Mouse (Mus musculus): ENCODE results near the gene Ctnnd2. TPM values are rescaled to one million over a fixed set of nuclear protein-coding genes. Genes with fewer than 3 reads are reported as not detected.

Gene Ctnnd2
- polyA plus RNA-seq, 1 experiment from 2014 or later, result 61.2 TPM

DNA sequence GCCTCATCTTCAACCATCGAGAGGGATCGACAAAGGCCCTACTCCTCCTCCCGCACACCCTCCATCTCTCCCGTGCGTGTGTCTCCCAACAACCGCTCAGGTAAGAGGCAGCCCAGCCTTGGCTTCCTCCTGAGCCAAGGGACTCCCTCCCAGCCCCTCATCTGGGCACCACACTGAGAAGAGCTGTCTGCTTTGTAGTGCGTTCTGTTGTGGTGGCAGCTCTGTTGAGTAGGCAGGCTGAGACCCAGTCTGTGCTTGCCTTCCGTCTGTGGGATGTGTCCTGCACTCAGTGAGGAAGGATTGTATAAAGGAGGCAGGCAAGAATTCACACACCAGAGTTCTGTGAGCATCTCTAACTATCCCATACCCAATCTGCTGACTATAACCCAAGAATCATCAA, 832.6 kb downstream of the Ctnnd2 start:
- no peak overlapping the region for H3K9ac ChIP-seq (replicated peaks; ENCODE audit: low read length)
- DNase-seq (no peak), ATAC-seq (ENCODE audit: low FRiP score, low TSS enrichment) (no peak)
- H3K27ac ChIP-seq (replicated peaks; ENCODE audit: low read depth, low read length), result no peak overlapping the region
- no peak overlapping the region for H3K4me3 ChIP-seq (replicated peaks; ENCODE audit: low read depth, low read length)
- 82% methylated on average over 8 of the region's 8 CpGs for WGBS
- no peaks in the 10 kb centered on the region for H3K27me3 ChIP-seq (ENCODE audit: control insufficient read depth, insufficient read depth, low read length)
- H3K9me3 ChIP-seq (ENCODE audit: control insufficient read depth, low read length), result no peaks in the 10 kb centered on the region
- no peak overlapping the region for H3K4me2 ChIP-seq (ENCODE audit: low read length)
- no peaks in the 10 kb centered on the region for H3K4me1 ChIP-seq (ENCODE audit: control insufficient read depth, insufficient read depth, low read length)
- H3K36me3 ChIP-seq (ENCODE audit: control insufficient read depth, insufficient read depth, low read length), result 0 out of 2 replicates have a peak, but pooled peaks cover 3% of the 10 kb centered on the region

DNA sequence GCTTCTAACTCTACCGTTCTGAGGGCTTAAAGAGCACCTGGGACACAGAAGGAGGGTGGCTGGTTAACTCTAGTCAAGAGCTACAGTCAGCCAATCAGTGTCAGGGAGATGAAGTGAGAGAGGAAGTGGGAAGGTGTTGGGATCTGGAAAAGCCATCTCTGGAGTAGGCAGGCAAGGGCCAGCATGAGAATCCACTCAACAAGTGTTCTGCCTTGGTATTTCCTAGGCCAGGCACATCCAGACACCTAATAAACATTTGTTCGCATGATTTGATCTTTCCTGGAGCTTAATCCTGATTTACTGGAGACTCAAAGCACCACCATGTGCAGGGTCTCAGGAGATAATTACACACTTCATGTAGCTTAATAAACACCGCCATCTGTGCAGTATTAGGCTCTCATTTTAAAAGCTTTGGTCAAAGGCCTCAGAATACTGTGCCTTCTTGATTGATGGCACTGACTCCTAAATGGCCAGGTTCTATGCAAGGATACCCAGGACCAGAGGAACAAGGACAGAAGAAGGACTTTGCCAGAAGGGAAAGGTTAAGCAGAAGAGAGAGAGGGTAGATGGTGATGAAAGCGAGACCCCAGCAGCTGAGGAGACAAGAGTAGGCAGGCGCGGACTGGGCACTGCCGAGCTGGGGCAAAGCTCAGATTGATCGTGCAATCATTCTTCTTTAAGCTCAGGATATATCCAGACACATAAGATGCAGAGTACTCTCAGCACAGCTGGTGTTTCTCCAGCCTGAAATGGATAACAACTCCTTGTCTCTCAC, 833.8 kb downstream of the Ctnnd2 start:
- 81% methylated on average over 8 of the region's 8 CpGs for WGBS
- Histone ChIP-seq H3K4me1 (ENCODE audit: control insufficient read depth, insufficient read depth, low read length) (no peaks in the 10 kb centered on the region), H3K4me2 (ENCODE audit: low read length) (no peak overlapping the region), H3K9me3 (ENCODE audit: control insufficient read depth, low read length) (no peaks in the 10 kb centered on the region), H3K27ac (replicated peaks; ENCODE audit: low read depth, low read length) (no peak overlapping the region), H3K27me3 (ENCODE audit: control insufficient read depth, insufficient read depth, low read length) (no peaks in the 10 kb centered on the region), H3K36me3 (ENCODE audit: control insufficient read depth, insufficient read depth, low read length) (0 out of 2 replicates have a peak, but pooled peaks cover 3% of the 10 kb centered on the region), H3K4me3 (replicated peaks; ENCODE audit: low read depth, low read length) (no peak overlapping the region), H3K9ac (replicated peaks; ENCODE audit: low read length) (no peak overlapping the region)
- DNase-seq (no peak), ATAC-seq (ENCODE audit: low FRiP score, low TSS enrichment) (no peak)

DNA sequence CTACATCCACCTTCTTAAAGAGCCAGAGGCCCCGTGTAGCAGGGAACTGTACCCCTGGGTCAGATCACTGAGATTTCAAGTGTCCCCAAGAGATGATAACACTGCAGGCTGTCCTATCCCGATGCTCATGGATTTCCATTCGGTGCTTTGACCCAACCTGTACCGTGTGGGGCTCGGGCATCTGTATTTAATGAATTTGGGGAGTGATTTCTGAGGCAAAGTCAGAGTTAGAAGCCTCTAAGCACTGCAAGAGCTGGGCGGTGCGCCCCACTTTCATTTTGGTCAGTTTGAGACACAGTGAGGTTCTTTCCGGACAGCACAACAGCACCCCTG, 834.4 kb downstream of the Ctnnd2 start:
- DNase-seq (no peak), ATAC-seq (ENCODE audit: low FRiP score, low TSS enrichment) (no peak)
- no peak overlapping the region for H3K4me2 ChIP-seq (ENCODE audit: low read length)
- H3K4me1 ChIP-seq (ENCODE audit: control insufficient read depth, insufficient read depth, low read length), result no peaks in the 10 kb centered on the region
- no peak overlapping the region for H3K9ac ChIP-seq (replicated peaks; ENCODE audit: low read length)
- H3K27ac ChIP-seq (replicated peaks; ENCODE audit: low read depth, low read length), result no peak overlapping the region
- WGBS, result 96% methylated on average over 8 of the region's 8 CpGs
- no peaks in the 10 kb centered on the region for H3K9me3 ChIP-seq (ENCODE audit: control insufficient read depth, low read length)
- no peak overlapping the region for H3K4me3 ChIP-seq (replicated peaks; ENCODE audit: low read depth, low read length)
- 0 out of 2 replicates have a peak, but pooled peaks cover 3% of the 10 kb centered on the region for H3K36me3 ChIP-seq (ENCODE audit: control insufficient read depth, insufficient read depth, low read length)
- no peaks in the 10 kb centered on the region for H3K27me3 ChIP-seq (ENCODE audit: control insufficient read depth, insufficient read depth, low read length)

DNA sequence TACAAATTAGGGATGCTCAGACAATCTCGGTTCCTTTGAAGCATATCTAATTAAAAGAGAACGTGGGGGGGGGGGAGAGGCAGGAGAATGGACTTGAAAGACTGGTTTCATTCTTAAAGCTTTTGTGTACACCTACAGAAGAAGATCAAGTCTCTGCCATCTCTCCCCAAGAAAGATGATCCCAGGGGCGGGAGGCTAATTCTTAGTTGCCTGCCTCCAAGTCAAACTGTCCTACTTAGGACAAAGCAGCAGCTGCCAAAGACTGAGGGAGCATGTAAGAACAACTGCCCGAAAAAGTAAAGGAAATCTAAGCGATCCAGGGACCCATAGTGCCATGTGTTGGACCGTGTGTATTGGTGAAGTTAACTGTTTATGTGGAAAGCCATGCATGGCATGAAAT, 836.2 kb downstream of the Ctnnd2 start:
- DNase-seq (no peak), ATAC-seq (ENCODE audit: low FRiP score, low TSS enrichment) (no peak)
- WGBS, result 61% methylated on average over 6 of the region's 6 CpGs

DNA sequence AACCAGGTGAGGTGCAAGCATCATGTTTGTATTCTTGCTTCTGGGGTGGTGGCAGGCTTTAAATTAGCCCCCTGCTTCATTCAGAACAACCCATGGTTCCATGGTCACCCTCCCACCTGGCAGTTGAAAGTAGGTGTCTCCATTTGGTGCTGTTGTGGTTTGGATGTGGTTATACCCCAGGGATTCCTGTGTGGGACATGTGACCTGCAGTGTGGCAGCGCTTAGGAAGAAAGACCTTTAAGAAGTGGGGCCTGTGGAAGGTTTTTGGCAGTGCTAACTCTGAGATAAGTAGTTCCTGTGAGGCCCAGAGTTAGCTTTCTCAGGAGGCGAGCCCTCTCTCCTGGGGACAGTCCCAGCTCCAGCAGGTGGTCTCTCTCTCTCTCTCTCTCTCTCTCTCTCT, 848.4 kb downstream of the Ctnnd2 start:
- DNase-seq, result no peak
- ATAC-seq (ENCODE audit: low FRiP score, low TSS enrichment), result no peak
- Histone ChIP-seq H3K9me3 (ENCODE audit: control insufficient read depth, low read length) (no peaks in the 10 kb centered on the region), H3K4me3 (replicated peaks; ENCODE audit: low read depth, low read length) (no peak overlapping the region), H3K27ac (replicated peaks; ENCODE audit: low read depth, low read length) (no peak overlapping the region), H3K4me2 (ENCODE audit: low read length) (no peak overlapping the region), H3K27me3 (ENCODE audit: control insufficient read depth, insufficient read depth, low read length) (no peaks in the 10 kb centered on the region), H3K9ac (replicated peaks; ENCODE audit: low read length) (no peak overlapping the region), H3K36me3 (ENCODE audit: control insufficient read depth, insufficient read depth, low read length) (peaks cover 2% of the 10 kb centered on the region; the same call in 1 of the 2 replicates), H3K4me1 (ENCODE audit: control insufficient read depth, insufficient read depth, low read length) (no peaks in the 10 kb centered on the region)
- WGBS, result 84% methylated on average over 2 of the region's 2 CpGs

More for the DNA sequence above, 836.2 kb downstream of the Ctnnd2 start:
- H3K4me1 ChIP-seq (ENCODE audit: control insufficient read depth, insufficient read depth, low read length), result no peaks in the 10 kb centered on the region
- H3K27ac ChIP-seq (replicated peaks; ENCODE audit: low read depth, low read length), result no peak overlapping the region
- no peak overlapping the region for H3K4me2 ChIP-seq (ENCODE audit: low read length)
- H3K9me3 ChIP-seq (ENCODE audit: control insufficient read depth, low read length), result no peaks in the 10 kb centered on the region
- 0 out of 2 replicates have a peak, but pooled peaks cover 3% of the 10 kb centered on the region for H3K36me3 ChIP-seq (ENCODE audit: control insufficient read depth, insufficient read depth, low read length)
- no peak overlapping the region for H3K9ac ChIP-seq (replicated peaks; ENCODE audit: low read length)
- H3K27me3 ChIP-seq (ENCODE audit: control insufficient read depth, insufficient read depth, low read length), result no peaks in the 10 kb centered on the region
- H3K4me3 ChIP-seq (replicated peaks; ENCODE audit: low read depth, low read length), result no peak overlapping the region

DNA sequence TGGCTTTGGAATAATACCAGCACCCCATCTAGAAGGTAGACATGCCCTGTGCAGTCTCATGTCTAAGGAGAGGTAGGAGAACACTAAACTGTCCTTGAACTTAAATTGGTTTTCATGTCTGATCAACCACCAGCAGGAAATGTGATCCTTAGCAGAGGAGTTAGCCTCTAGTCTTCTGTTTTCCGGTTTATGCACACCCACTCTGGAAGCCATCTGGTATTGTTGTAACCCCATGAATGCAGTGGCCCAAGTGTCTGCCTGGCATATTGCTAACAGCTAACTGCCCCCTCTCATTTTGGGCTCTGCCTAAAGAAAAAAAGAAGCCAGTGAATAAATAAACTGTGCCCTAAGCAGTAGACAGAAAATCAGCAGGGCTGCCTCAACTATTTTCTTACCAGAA, 849.6 kb downstream of the Ctnnd2 start:
- H3K27me3 ChIP-seq (ENCODE audit: control insufficient read depth, insufficient read depth, low read length), result no peaks in the 10 kb centered on the region
- H3K4me2 ChIP-seq (ENCODE audit: low read length), result no peak overlapping the region
- no peaks in the 10 kb centered on the region for H3K9me3 ChIP-seq (ENCODE audit: control insufficient read depth, low read length)
- H3K4me1 ChIP-seq (ENCODE audit: control insufficient read depth, insufficient read depth, low read length), result no peaks in the 10 kb centered on the region
- H3K4me3 ChIP-seq (replicated peaks; ENCODE audit: low read depth, low read length), result no peak overlapping the region
- 75% methylated on average over 1 of the region's 1 CpGs for WGBS
- DNase-seq (no peak), ATAC-seq (ENCODE audit: low FRiP score, low TSS enrichment) (no peak)
- H3K27ac ChIP-seq (replicated peaks; ENCODE audit: low read depth, low read length), result no peak overlapping the region
- H3K36me3 ChIP-seq (ENCODE audit: control insufficient read depth, insufficient read depth, low read length), result peaks cover 6% of the 10 kb centered on the region; the same call in 1 of the 2 replicates
- no peak overlapping the region for H3K9ac ChIP-seq (replicated peaks; ENCODE audit: low read length)

DNA sequence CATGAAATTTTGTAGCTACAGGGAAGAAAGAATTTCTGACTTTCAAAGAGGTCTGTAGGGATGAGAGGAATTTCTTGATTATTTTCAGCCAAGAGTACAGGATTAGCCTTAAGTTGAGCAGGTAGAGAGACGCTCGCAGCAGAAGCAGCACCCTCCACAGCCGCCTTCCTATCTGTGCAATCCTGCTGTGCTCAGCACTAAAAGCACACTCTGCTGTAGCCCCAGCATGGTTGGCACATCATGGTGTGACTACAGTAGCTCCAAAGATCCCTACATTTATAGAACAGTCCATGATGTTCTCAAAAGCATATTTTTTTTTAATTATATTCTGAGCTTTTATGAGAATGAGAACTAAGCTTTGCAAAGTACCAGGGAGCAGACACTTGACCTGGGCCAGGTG, 850.1 kb downstream of the Ctnnd2 start:
- no peak overlapping the region for H3K4me3 ChIP-seq (replicated peaks; ENCODE audit: low read depth, low read length)
- no peaks in the 10 kb centered on the region for H3K4me1 ChIP-seq (ENCODE audit: control insufficient read depth, insufficient read depth, low read length)
- no peak overlapping the region for H3K27ac ChIP-seq (replicated peaks; ENCODE audit: low read depth, low read length)
- H3K4me2 ChIP-seq (ENCODE audit: low read length), result no peak overlapping the region
- ATAC-seq (ENCODE audit: low FRiP score, low TSS enrichment) (no peak), DNase-seq (no peak)
- no peaks in the 10 kb centered on the region for H3K9me3 ChIP-seq (ENCODE audit: control insufficient read depth, low read length)
- 91% methylated on average over 3 of the region's 3 CpGs for WGBS
- no peak overlapping the region for H3K9ac ChIP-seq (replicated peaks; ENCODE audit: low read length)
- no peaks in the 10 kb centered on the region for H3K27me3 ChIP-seq (ENCODE audit: control insufficient read depth, insufficient read depth, low read length)
- H3K36me3 ChIP-seq (ENCODE audit: control insufficient read depth, insufficient read depth, low read length), result peaks cover 8% of the 10 kb centered on the region

DNA sequence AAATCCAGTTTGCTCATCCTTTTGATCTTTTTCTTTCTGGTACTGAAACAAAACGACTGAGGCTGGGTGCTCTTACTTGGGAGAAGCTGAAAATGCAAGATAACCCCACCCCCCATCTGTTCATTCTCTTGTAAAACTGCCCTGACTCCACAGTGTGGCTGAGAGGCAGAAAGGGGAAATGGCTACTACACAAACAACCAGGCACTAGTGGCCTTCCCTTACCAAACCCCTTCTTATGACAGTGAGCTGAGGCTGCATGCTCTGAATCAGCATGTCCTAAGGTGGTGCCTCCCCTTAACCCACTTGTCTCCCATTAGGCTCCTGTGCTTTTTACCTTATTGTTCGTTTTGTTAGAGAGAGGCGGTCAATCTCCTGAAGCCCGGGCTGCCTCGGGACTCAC, 851.4 kb downstream of the Ctnnd2 start:
- 84% methylated on average over 5 of the region's 5 CpGs for WGBS
- H3K9me3 ChIP-seq (ENCODE audit: control insufficient read depth, low read length), result no peaks in the 10 kb centered on the region
- H3K4me2 ChIP-seq (ENCODE audit: low read length), result no peak overlapping the region
- no peak for ATAC-seq (ENCODE audit: low FRiP score, low TSS enrichment)
- H3K27me3 ChIP-seq (ENCODE audit: control insufficient read depth, insufficient read depth, low read length), result no peaks in the 10 kb centered on the region
- no peak overlapping the region for H3K27ac ChIP-seq (replicated peaks; ENCODE audit: low read depth, low read length)
- no peak overlapping the region for H3K9ac ChIP-seq (replicated peaks; ENCODE audit: low read length)
- H3K36me3 ChIP-seq (ENCODE audit: control insufficient read depth, insufficient read depth, low read length), result peaks cover 13% of the 10 kb centered on the region
- no peaks in the 10 kb centered on the region for H3K4me1 ChIP-seq (ENCODE audit: control insufficient read depth, insufficient read depth, low read length)
- no peak for DNase-seq
- H3K4me3 ChIP-seq (replicated peaks; ENCODE audit: low read depth, low read length), result no peak overlapping the region
